Mouse (Mus musculus) liver, embryonic 14.5 days (tissue): Measurements from ENCODE around the gene 3110082J24Rik. TPM values are rescaled to one million over a fixed set of nuclear protein-coding genes. Genes with fewer than 3 reads are reported as not detected.

Experiments used
- ATAC-seq: fragments of 200-750 bp; cut with Nextera tagmentation; 2 replicates; pipeline ENCODE4 v1.8.0; 2017; ENCODE audit warnings: moderate number of reproducible peaks, mild to moderate bottlenecking, moderate library complexity; ENCODE audit not compliant: insufficient read depth
- DNase-seq, 3 experiments: peaks; one replicate each; pipeline ENCODE4 v3.0.0-alpha.2; 2012 to 2013; ENCODE audit warnings: low read depth in 3 of 3, low spot score in 3 of 3
- H3K27ac ChIP-seq: fragments of 300-500 bp; sonication (generic); 2 replicates; pipeline ENCODE4 v1.5.1; 2014; ENCODE audit warnings: moderate library complexity, mild to moderate bottlenecking, control low read depth, inconsistent platforms
- H3K27me3 ChIP-seq: fragments of 300-500 bp; sonication (generic); 2 replicates; pipeline ENCODE4 v1.6.1; 2014; ENCODE audit warnings: mild to moderate bottlenecking, low read length, moderate library complexity; ENCODE audit not compliant: control insufficient read depth, insufficient read depth
- H3K36me3 ChIP-seq: fragments of 300-500 bp; sonication (generic); replicated peaks from 2 replicates; pipeline ENCODE4 v1.6.1; 2014; ENCODE audit warnings: low read depth; ENCODE audit not compliant: control insufficient read depth, insufficient read depth
- H3K4me1 ChIP-seq, 2 experiments: fragments of 200-500 bp in 1 of 2; fragments of 300-500 bp in 1 of 2; sonication (generic) in 1 of 2; replicated peaks; 2 replicates each; pipeline ENCODE4 v1.6.1; 2012 to 2014; ENCODE audit warnings: antibody characterized with exemption in 1 of 2, inconsistent platforms in 1 of 2, low read length in 1 of 2; ENCODE audit not compliant: control insufficient read depth in 2 of 2, insufficient read depth in 2 of 2
- H3K4me2 ChIP-seq: fragments of 300-500 bp; sonication (generic); 2 replicates; pipeline ENCODE4 v1.6.1; 2014; ENCODE audit warnings: low read depth, mild to moderate bottlenecking, control low read depth, moderate library complexity
- H3K4me3 ChIP-seq, 2 experiments: fragments of 200-500 bp in 1 of 2; fragments of 300-500 bp in 1 of 2; sonication (generic) in 1 of 2; 2 replicates each; pipeline ENCODE4 v1.5.1; 2012 to 2014; ENCODE audit warnings: low read depth in 2 of 2, low read length in 2 of 2, mild to moderate bottlenecking in 2 of 2, control low read depth in 1 of 2, inconsistent platforms in 1 of 2, moderate library complexity in 1 of 2; ENCODE audit not compliant: insufficient read depth in 1 of 2
- H3K9ac ChIP-seq: fragments of 300-500 bp; sonication (generic); replicated peaks from 2 replicates; pipeline ENCODE4 v1.6.1; 2014; ENCODE audit warnings: mild to moderate bottlenecking, control low read depth, moderate library complexity
- H3K9me3 ChIP-seq: fragments of 300-500 bp; sonication (generic); 2 replicates; pipeline ENCODE4 v1.6.1; 2016; ENCODE audit warnings: low read length, mixed read lengths; ENCODE audit not compliant: control insufficient read depth
- CTCF ChIP-seq: IDR thresholded peaks from 2 replicates; pipeline ENCODE4 v1.5.1; 2016; ENCODE audit warnings: antibody characterized with exemption, low read depth, control low read depth
- EP300 ChIP-seq: IDR thresholded peaks from 2 replicates; pipeline ENCODE4 v1.6.1; 2016; ENCODE audit warnings: antibody characterized with exemption, low read depth
- WGBS: fragments of 180-500 bp; shearing (Covaris S2); extraction: QIAGEN DNeasy Blood & Tissue Kit; methylation state at CpG from one replicate; pipeline ENCODE4 v1.1.7; 2014; ENCODE audit not compliant: insufficient replicate concordance; 5-methylcytosine and 5-hydroxymethylcytosine counted together
- polyA plus RNA-seq, 2 experiments: library from polyadenylated mRNA; depleted of rRNA in 1 of 2; stranded (reverse) in 1 of 2; unstranded in 1 of 2; fragments of >200 nt; fragmentation: Nextera tagmentation in 1 of 2; extraction: Ambion mirVana in 1 of 2; gene quantifications; 2 replicates each; pipeline versions ENCODE4 v1.2.1 to v1.2.3; 2012 to 2014

The 3110082J24Rik gene
- polyA plus RNA-seq, 2 experiments = not detected

DNA sequence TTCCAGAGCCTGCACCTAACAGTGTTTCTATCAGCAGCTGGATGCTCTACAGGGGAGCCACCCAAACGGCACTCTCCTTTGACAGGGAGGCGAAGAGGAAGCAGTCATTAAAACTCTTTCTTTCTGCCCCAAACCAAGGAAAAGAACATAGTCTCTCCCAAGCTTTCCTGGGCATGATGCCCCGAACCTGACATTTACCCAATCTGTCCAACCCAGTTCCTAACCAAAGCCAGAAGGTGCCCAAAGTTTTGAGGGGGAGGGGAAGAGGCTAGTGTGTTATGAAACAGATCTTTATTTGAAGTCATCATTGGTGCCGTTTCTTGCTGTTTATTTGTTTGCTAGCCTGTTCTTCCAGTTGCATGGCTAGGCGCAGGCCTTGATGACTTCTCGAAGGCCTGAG is 10.2 kb downstream of the 3110082J24Rik start:
- Histone ChIP-seq H3K27ac (no peak overlapping the region), H3K4me3 (no peak overlapping the region), H3K9me3 (no peaks in the 10 kb centered on the region), H3K4me1 (no peaks in the 10 kb centered on the region), H3K9ac (no peak overlapping the region), H3K36me3 (no peaks in the 10 kb centered on the region), H3K4me2 (no peak overlapping the region), H3K27me3 (no peaks in the 10 kb centered on the region)
- DNase-seq = no peak
- ATAC-seq = no peak
- WGBS = 54% methylated on average over 6 of the region's 6 CpGs
- TF ChIP-seq CTCF (no peak), EP300 (no peak)

DNA sequence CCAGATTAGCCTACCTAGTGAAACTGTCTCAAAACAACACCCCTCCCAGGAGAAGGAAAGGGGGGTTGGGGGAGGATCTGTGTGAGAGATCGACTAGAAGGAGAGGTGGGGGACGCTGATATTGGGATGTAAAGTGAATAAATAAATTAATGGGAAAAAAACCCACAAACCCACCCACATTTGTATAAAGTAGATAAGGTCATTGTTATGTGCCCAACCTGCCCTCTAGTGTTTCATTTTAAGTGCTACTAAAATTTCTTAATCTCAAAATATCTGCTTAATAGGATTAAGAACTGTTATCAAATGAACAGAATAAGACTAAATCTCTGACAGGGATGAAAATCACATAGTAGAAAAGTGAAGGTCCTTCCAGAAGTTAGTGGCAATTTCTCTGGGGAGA is 11.5 kb downstream of the 3110082J24Rik start:
- Histone ChIP-seq H3K27me3 (no peaks in the 10 kb centered on the region), H3K4me3 (no peak overlapping the region), H3K9me3 (no peaks in the 10 kb centered on the region), H3K4me1 (no peaks in the 10 kb centered on the region), H3K36me3 (no peaks in the 10 kb centered on the region), H3K9ac (no peak overlapping the region), H3K4me2 (no peak overlapping the region), H3K27ac (no peak overlapping the region)
- ATAC-seq (no peak), DNase-seq (no peak)
- WGBS = 25% methylated on average over 2 of the region's 2 CpGs
- TF ChIP-seq EP300 (no peak), CTCF (no peak)

DNA sequence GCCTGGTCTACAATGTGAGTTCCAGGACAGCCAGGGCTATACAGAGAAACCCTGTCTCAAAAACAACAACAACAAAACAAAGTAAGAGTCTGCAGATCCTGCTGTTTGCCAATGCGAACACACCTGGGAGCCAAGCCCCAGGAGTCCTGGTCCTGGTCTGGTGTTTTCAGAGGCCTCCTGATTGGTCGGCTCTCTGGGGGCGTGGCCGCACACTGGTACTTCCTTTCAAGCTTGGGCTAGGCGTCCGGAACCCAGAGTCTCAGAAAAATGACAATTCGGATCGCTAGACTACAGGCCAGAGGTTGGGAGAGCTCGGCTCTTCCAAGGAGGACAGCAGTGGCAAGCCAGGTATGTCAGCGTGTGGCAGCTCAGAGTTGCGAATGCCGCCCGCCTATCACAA is 13.2 kb downstream of the 3110082J24Rik start:
- no peaks in the 10 kb centered on the region for H3K27me3 ChIP-seq
- H3K9ac ChIP-seq = no peak overlapping the region
- H3K4me1 ChIP-seq = no peaks in the 10 kb centered on the region
- no peak for ATAC-seq
- WGBS = 49% methylated on average over 13 of the region's 13 CpGs
- no peak for DNase-seq
- H3K9me3 ChIP-seq = no peaks in the 10 kb centered on the region
- no peak overlapping the region; the same call in 1 of the 2 replicates for H3K4me2 ChIP-seq
- no peaks in the 10 kb centered on the region for H3K36me3 ChIP-seq
- TF ChIP-seq CTCF (no peak), EP300 (no peak)
- no peak overlapping the region for H3K4me3 ChIP-seq
- H3K27ac ChIP-seq = no peak overlapping the region

DNA sequence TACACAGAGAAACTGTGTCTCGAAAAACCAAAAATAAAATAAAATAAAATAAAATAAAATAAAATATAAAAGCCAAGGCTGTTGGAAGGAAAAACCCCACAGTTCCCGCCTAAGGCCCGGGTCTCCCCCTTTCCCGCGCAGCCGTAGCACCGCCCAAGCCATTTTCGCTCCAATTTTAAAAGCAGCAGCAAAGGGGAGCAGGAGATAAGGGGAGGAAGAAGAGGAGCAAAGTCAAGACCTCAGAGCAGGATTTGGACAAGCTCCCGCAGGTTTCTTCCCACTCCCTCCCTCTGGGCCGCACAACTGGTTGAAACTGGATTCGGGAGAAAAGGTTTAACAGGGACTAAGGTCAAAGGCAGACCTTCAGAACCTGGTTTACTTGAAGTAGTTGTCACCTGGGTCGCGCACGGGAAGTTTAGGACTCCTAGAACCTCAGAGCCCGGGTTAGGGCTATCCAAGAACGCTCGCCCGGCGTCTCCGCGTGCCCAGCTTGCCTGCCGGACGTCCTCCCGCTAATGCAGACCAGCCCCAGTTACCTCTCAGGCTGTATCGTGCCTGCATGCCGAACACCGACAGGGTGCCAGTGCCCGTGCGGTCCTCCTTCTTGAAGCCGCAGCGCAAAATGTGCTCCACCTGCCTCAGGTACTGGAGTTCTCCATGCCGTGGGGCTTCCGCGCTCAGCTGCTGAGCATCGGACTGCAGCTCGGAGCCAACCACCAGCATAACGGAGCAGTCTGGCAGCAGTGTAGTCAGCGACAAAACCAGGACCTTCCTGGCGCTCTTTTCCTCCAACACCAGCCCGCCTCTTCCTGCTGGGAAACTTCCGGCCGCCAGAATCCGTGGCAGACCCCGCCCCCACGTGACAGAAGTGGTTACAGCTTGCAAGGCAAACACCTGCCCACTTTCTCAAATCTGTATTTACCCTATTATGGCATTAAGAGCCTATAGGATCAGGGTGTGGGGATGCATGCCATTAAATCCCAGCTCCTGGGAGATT is 32.8 kb downstream of the 3110082J24Rik start, which contains the start of gene Tyms:
Gene Tyms, minus strand, starts transcription at position 793 of the 997 bp plus-strand sequence.
- peaks cover 3 to 7% of the 10 kb centered on the region in 2 experiments for H3K4me1 ChIP-seq
- ATAC-seq (peak; percentile 84), DNase-seq (peak; percentile 66 to 68 (median 68))
- H3K4me3 ChIP-seq = peak within 1 kb of the TSS; percentile 70 to 76
- H3K36me3 ChIP-seq = peaks cover 37% of the 10 kb centered on the region
- TF ChIP-seq EP300 (peak; percentile 20; the same call in 1 of the 2 replicates), CTCF (peak; percentile 25; the same call in 1 of the 2 replicates)
- peak within 1 kb of the TSS; percentile 97 for H3K9ac ChIP-seq
- WGBS = under 1% methylated on average over 45 of the region's 45 CpGs
- H3K9me3 ChIP-seq = no peaks in the 10 kb centered on the region
- peak within 1 kb of the TSS; percentile 95 for H3K4me2 ChIP-seq
- peak within 1 kb of the TSS; percentile 29 for H3K27ac ChIP-seq
- H3K27me3 ChIP-seq = no peaks in the 10 kb centered on the region

DNA sequence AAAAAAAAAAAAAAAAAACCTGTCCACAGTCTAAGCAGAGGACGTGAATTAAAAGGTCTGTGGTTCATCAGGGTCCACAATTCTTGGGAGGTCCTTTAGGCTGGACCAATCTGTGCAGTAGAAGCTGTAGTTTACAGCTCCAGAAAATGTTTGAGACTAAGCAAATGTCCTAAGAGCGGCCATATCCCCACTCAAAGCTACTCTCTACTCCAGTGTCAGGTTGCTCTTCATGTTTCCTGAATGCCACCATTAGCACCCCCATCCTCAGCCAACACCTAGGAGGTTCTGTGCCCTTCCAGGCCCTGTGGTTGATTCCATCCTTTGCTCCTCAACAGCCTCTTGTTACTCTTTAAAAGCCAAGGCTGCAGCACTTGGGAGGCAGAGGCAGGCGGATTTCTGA is 33.5 kb downstream of the 3110082J24Rik start:
- ATAC-seq = peak; percentile 18; the same call in 1 of the 2 replicates

More for the DNA sequence above, 33.5 kb downstream of the 3110082J24Rik start:
- Histone ChIP-seq H3K9ac (peak overlapping the region; percentile 97), H3K4me2 (peak overlapping the region; percentile 95), H3K36me3 (peaks cover 44% of the 10 kb centered on the region), H3K27me3 (no peaks in the 10 kb centered on the region), H3K4me1 (peaks cover 3 to 7% of the 10 kb centered on the region in 2 experiments), H3K4me3 (peak overlapping the region; percentile 70 to 76), H3K9me3 (no peaks in the 10 kb centered on the region), H3K27ac (peak overlapping the region; percentile 19; the same call in 1 of the 2 replicates)
- WGBS = 20% methylated on average over 3 of the region's 3 CpGs
- no peak for DNase-seq
- TF ChIP-seq CTCF (no peak), EP300 (no peak)
